Mouse (Mus musculus) heart, adult 18-20 months (tissue): ENCODE results near the gene 4930550C14Rik. TPM values are rescaled to one million over a fixed set of nuclear protein-coding genes. Genes with fewer than 3 reads are reported as not detected.

ENCODE experiments used
- DNase-seq, 2 experiments: peaks; one replicate each; pipeline ENCODE4 v3.0.0; 2021 to 2022; ENCODE audit warnings: mixed read lengths in 1 of 2
- microRNA-seq, 2 experiments: library from miRNA; unstranded; fragments of <30 nt; microRNA quantifications; one replicate each; pipeline ENCODE4 v1.2.0; 2022
- total RNA-seq, 2 experiments: library from RNA; stranded (reverse); gene quantifications; 2 replicates each; pipeline ENCODE4 v1.2.3; 2021

Gene 4930550C14Rik
- total RNA-seq, 2 experiments from 2014 or later = not detected

- no peak for DNase-seq
Measured at GRCm38 (mm10) chr9:53404050-53404752, 2.1 kb downstream of the 4930550C14Rik start.

- DNase-seq = peak; percentile 83 to 85
Measured at GRCm38 (mm10) chr9:53404753-53405722, 2.9 kb downstream of the 4930550C14Rik start.

GRCm38 (mm10) chr9:53408548-53408947, 6.4 kb downstream of the 4930550C14Rik start:
- no peak for DNase-seq

- DNase-seq = no peak
Measured at GRCm38 (mm10) chr9:53408953-53409361, 6.8 kb downstream of the 4930550C14Rik start.

GRCm38 (mm10) chr9:53409427-53409826, 7.3 kb downstream of the 4930550C14Rik start:
- no peak for DNase-seq

GRCm38 (mm10) chr9:53422133-53422896, 20.2 kb downstream of the 4930550C14Rik start:
- no peak for DNase-seq

- no peak for DNase-seq
Measured at GRCm38 (mm10) chr9:53426726-53427125, 24.6 kb downstream of the 4930550C14Rik start.

GRCm38 (mm10) chr9:53427638-53428037, 25.5 kb downstream of the 4930550C14Rik start:
- DNase-seq = no peak

GRCm38 (mm10) chr9:53435830-53436570, 33.9 kb downstream of the 4930550C14Rik start:
- no peak for DNase-seq

GRCm38 (mm10) chr9:53450609-53451008, 48.5 kb downstream of the 4930550C14Rik start:
- DNase-seq = no peak

- no peak for DNase-seq
Measured at GRCm38 (mm10) chr9:53452038-53452437, 49.9 kb downstream of the 4930550C14Rik start.

- DNase-seq = no peak
Measured at GRCm38 (mm10) chr9:53472806-53473518, 70.8 kb downstream of the 4930550C14Rik start.

Small RNA genes within 50 kb of the gene (microRNA-seq; reads per million reads assigned to microRNA genes)
- 0 reads per million in 2 experiments for gene Mir130c

Other genes starting within 250 kb of the 4930550C14Rik start
- 10 to 100 TPM; 10.6 to 12.9 TPM for gene Ddx10, start 154.3 kb upstream of the 4930550C14Rik start, total RNA-seq
- under 1 TPM; 0.10 to 0.41 TPM for gene Exph5, start 100.7 kb upstream of the 4930550C14Rik start, total RNA-seq
- gene Kdelc2, start 18.3 kb upstream of the 4930550C14Rik start, total RNA-seq = 1 to 10 TPM; 8.1 to 9.0 TPM
- gene Atm, start 134.4 kb downstream of the 4930550C14Rik start, total RNA-seq = 10 to 100 TPM in 1 of 2 experiments, 1 to 10 TPM in 1; 9.7 to 11.4 TPM
- 1 to 10 TPM; 5.1 to 5.3 TPM for gene Npat, start 134.7 kb downstream of the 4930550C14Rik start, total RNA-seq
- gene Acat1, start 208.1 kb downstream of the 4930550C14Rik start, total RNA-seq = 100 to 1,000 TPM; 340 to 351 TPM